Mouse (Mus musculus): ENCODE results near the gene Hip1.

- TF ChIP-seq CTCF (IDR thresholded peaks at IDR 0.05; ENCODE audit: low read depth) (no peak), EP300 (IDR thresholded peaks at IDR 0.05; ENCODE audit: low read depth) (no peak)
These were observed 39.5 kb downstream of the Hip1 start for GRCm38 (mm10) chr5:135505442-135505841.
